Comparison of ENCODE assay signal across 8 mouse cellular contexts in the genomic region with DNA sequence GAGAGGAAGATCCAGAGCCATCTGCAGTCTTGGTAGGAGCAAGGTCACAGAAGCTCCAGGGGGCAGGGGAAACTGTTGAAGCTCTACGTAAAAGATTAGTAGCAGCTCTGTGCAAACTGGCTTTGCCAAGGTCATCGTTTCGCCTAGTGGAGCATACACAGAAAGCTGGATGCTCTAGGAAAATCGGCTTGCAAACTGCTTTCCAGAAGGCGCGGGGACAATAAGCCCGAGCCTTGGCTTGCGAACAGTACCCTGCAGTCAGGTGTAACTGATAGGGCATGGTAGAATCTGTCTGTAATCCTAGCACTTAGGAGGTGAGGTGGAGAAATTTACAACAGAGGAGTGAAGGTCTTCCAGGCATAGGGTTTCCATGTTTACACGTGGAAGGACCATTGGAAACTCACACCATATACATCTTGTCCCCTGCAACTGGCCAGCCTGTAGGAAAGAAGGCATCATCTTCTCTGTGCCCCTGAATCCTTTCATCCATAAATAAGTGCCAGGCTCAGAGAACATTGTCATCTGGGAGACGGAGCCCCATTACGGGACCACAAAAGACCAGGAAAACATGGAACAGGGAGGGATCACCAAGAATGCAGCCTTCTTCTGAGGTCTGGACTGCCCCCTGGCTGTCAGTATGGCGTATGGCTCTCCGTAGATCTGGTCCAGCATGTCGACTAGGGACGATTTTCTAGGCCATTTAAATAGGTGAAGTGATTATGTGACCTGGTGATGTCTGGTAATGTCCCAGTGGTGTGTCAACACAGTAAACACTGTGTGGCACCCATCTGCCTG.
A peak's percentile ranks its signal among the peaks of the same experiment; 100 is the strongest.
DNase-seq lines count a peak whose midpoint lies in the region; ATAC-seq and TF ChIP-seq lines count a peak whose summit lies in the region.

No protein-coding gene starts in this region.

- intact Hi-C loops in left cerebral cortex, adult 2 months (cut with DNase I): no loop called here
- intact Hi-C loops in left cerebral cortex, postnatal 25 days (cut with DNase I): no loop called here

- H3K4me2 ChIP-seq in neural tube, embryonic 14.5 days (ENCODE audit: low read depth, low read length): no peak overlapping the region

- ATAC-seq in neural tube, embryonic 14.5 days (ENCODE audit: low read depth): peak; percentile 50; the same call in 1 of the 2 replicates

- no peaks in the 10 kb centered on the region for H3K27me3 ChIP-seq in neural tube, embryonic 14.5 days (ENCODE audit: control insufficient read depth, insufficient read depth, low read length)

- H3K9me3 ChIP-seq in neural tube, embryonic 14.5 days (ENCODE audit: control insufficient read depth, low read length): no peaks in the 10 kb centered on the region

- TF ChIP-seq POLR2A in embryonic fibroblast, embryonic 13.5 days (IDR thresholded peaks at IDR 0.05; ENCODE audit: low read depth, low read length): no peak

- WGBS in neural tube, embryonic 14.5 days: 60% methylated on average over 15 of the region's 15 CpGs

- H3K4me3 ChIP-seq in left cerebral cortex, adult 2 months: no peak overlapping the region
- H3K4me3 ChIP-seq in embryonic fibroblast, embryonic 13.5 days (ENCODE audit: insufficient read depth, low read length): no peak overlapping the region
- no peak overlapping the region for H3K4me3 ChIP-seq in neural tube, embryonic 14.5 days (ENCODE audit: low read depth, low read length)

- TF ChIP-seq CTCF in left cerebral cortex, adult 2 months (IDR thresholded peaks at IDR 0.05): peak; percentile 52
- TF ChIP-seq CTCF in embryonic fibroblast, embryonic 13.5 days (IDR thresholded peaks at IDR 0.05; ENCODE audit: borderline replicate concordance, insufficient read depth, low read length): peak; percentile 57; the same call in 1 of the 2 replicates

- no peak for DNase-seq in left cerebral cortex, adult 2 months (ENCODE audit: extremely low spot score in 1 of 2, low spot score in 2 of 2)
- no peak for DNase-seq in left cerebral cortex, postnatal 25 days (ENCODE audit: low spot score in 2 of 2)
- peak; percentile 20 for DNase-seq in adrenal gland, postnatal 25 days
- no peak for DNase-seq in gastrocnemius, postnatal 4 days (ENCODE audit: low spot score in 2 of 2)
- no peak for DNase-seq in spleen, adult 18-20 months
- no peak for DNase-seq in left cerebral cortex, adult 8-10 months (ENCODE audit: low spot score in 2 of 2)

- H3K36me3 ChIP-seq in neural tube, embryonic 14.5 days (ENCODE audit: control insufficient read depth, insufficient read depth, low read length): no peaks in the 10 kb centered on the region; the same call in 1 of the 2 replicates

- H3K4me1 ChIP-seq in embryonic fibroblast, embryonic 13.5 days (ENCODE audit: control insufficient read depth, insufficient read depth, low read length): no peaks in the 10 kb centered on the region
- H3K4me1 ChIP-seq in neural tube, embryonic 14.5 days (ENCODE audit: control insufficient read depth, insufficient read depth, low read length): peaks cover 10% of the 10 kb centered on the region; the same call in 1 of the 2 replicates

- no peak overlapping the region for H3K9ac ChIP-seq in neural tube, embryonic 14.5 days (replicated peaks; ENCODE audit: low read depth, low read length)

- H3K27ac ChIP-seq in left cerebral cortex, adult 2 months: no peak overlapping the region
- no peak overlapping the region for H3K27ac ChIP-seq in embryonic fibroblast, embryonic 13.5 days (ENCODE audit: insufficient read depth, low read length)
- 0 out of 2 replicates have a peak overlapping the region, but pooled peaks have one; percentile 16 for H3K27ac ChIP-seq in neural tube, embryonic 14.5 days (ENCODE audit: low read depth, low read length)
